Mouse (Mus musculus) frontal cortex, adult (tissue): ENCODE measurements around the gene Ccer2.

Source experiments
- ATAC-seq: cut with Nextera tagmentation; 2 replicates; pipeline ENCODE4 v1.9.2; 2017; ENCODE audit warnings: mild to moderate bottlenecking, moderate library complexity, mixed read lengths; ENCODE audit not compliant: low TSS enrichment

Ccer2 gene

GRCm38 (mm10) chr7:28749935-28750334 is 6.0 kb upstream of the Ccer2 start:
- ATAC-seq = no peak

GRCm38 (mm10) chr7:28758623-28759022 is 2.6 kb downstream of the Ccer2 start:
- ATAC-seq = no peak

- ATAC-seq = no peak
Observed at GRCm38 (mm10) chr7:28761907-28762306, 5.9 kb downstream of the Ccer2 start.

- ATAC-seq = no peak
Observed at GRCm38 (mm10) chr7:28765211-28765610, 9.2 kb downstream of the Ccer2 start.

GRCm38 (mm10) chr7:28766173-28766879 is 10.4 kb downstream of the Ccer2 start, which contains the start of gene Sirt2:
TSS of gene Sirt2 (plus strand) at chr7:28766735.
- ATAC-seq = peak; percentile 95

GRCm38 (mm10) chr7:28766910-28767309 is 10.9 kb downstream of the Ccer2 start:
- no peak for ATAC-seq

GRCm38 (mm10) chr7:28767462-28767965 is 11.5 kb downstream of the Ccer2 start, which contains the start of gene Nfkbib:
TSS of gene Nfkbib (minus strand) at chr7:28767512.
- no peak for ATAC-seq

GRCm38 (mm10) chr7:28769414-28769958 is 13.5 kb downstream of the Ccer2 start:
- no peak for ATAC-seq

GRCm38 (mm10) chr7:28770309-28770708 is 14.3 kb downstream of the Ccer2 start:
- ATAC-seq = no peak

- no peak for ATAC-seq
Observed at GRCm38 (mm10) chr7:28771867-28772266, 15.9 kb downstream of the Ccer2 start.

- no peak for ATAC-seq
Observed at GRCm38 (mm10) chr7:28773163-28773562, 17.2 kb downstream of the Ccer2 start.

GRCm38 (mm10) chr7:28774164-28774563 is 18.2 kb downstream of the Ccer2 start:
- peak; percentile 62; the same call in 1 of the 2 replicates for ATAC-seq

- no peak for ATAC-seq
Observed at GRCm38 (mm10) chr7:28775129-28775528, 19.2 kb downstream of the Ccer2 start.

GRCm38 (mm10) chr7:28778825-28779224 is 22.9 kb downstream of the Ccer2 start:
- no peak for ATAC-seq

GRCm38 (mm10) chr7:28780067-28780658 is 24.2 kb downstream of the Ccer2 start:
- ATAC-seq = peak; percentile 71

- peak; percentile 60; the same call in 1 of the 2 replicates for ATAC-seq
Observed at GRCm38 (mm10) chr7:28780857-28781256, 24.9 kb downstream of the Ccer2 start.

- peak; percentile 17; the same call in 1 of the 2 replicates for ATAC-seq
Observed at GRCm38 (mm10) chr7:28781261-28781663, 25.3 kb downstream of the Ccer2 start.

- no peak for ATAC-seq
Observed at GRCm38 (mm10) chr7:28785161-28785560, 29.2 kb downstream of the Ccer2 start.

GRCm38 (mm10) chr7:28787884-28788283 is 31.9 kb downstream of the Ccer2 start:
- no peak for ATAC-seq

- no peak for ATAC-seq
Observed at GRCm38 (mm10) chr7:28788307-28789195, 32.6 kb downstream of the Ccer2 start, which contains the start of gene Rinl. TSS of gene Rinl (plus strand) at chr7:28788969.

- ATAC-seq = no peak
Observed at GRCm38 (mm10) chr7:28789235-28789634, 33.3 kb downstream of the Ccer2 start.
